Mouse (Mus musculus) hindbrain, embryonic 13.5 days (tissue): ENCODE measurements around the gene Prnp. TPM values are rescaled to one million over a fixed set of nuclear protein-coding genes. Genes with fewer than 3 reads are reported as not detected.

Experiments
- ATAC-seq: fragments of 200-750 bp; cut with Nextera tagmentation; 2 replicates; pipeline ENCODE4 v1.8.0; 2017; ENCODE audit warnings: moderate TSS enrichment; ENCODE audit not compliant: low FRiP score
- H3K27ac ChIP-seq: fragments of 300-500 bp; sonication (generic); 2 replicates; pipeline ENCODE4 v1.5.1; 2015; ENCODE audit warnings: inconsistent platforms, mild to moderate bottlenecking, moderate library complexity
- H3K27me3 ChIP-seq: fragments of 300-500 bp; sonication (generic); 2 replicates; pipeline ENCODE4 v1.6.1; 2015; ENCODE audit warnings: mild to moderate bottlenecking, inconsistent platforms
- H3K36me3 ChIP-seq: fragments of 300-500 bp; sonication (generic); 2 replicates; pipeline ENCODE4 v1.6.1; 2015; ENCODE audit warnings: mild to moderate bottlenecking, inconsistent platforms
- H3K4me1 ChIP-seq: fragments of 300-500 bp; sonication (generic); replicated peaks from 2 replicates; pipeline ENCODE4 v1.6.1; 2015; ENCODE audit warnings: inconsistent platforms
- H3K4me2 ChIP-seq: fragments of 300-500 bp; sonication (generic); 2 replicates; pipeline ENCODE4 v1.6.1; 2015; ENCODE audit warnings: inconsistent platforms, mild to moderate bottlenecking, moderate library complexity
- H3K4me3 ChIP-seq: fragments of 300-500 bp; sonication (generic); 2 replicates; pipeline ENCODE4 v1.5.1; 2015; ENCODE audit warnings: mild to moderate bottlenecking, inconsistent platforms
- H3K9ac ChIP-seq: fragments of 300-500 bp; sonication (generic); 2 replicates; pipeline ENCODE4 v1.6.1; 2015; ENCODE audit warnings: mild to moderate bottlenecking, inconsistent platforms
- H3K9me3 ChIP-seq: fragments of 300-500 bp; sonication (generic); 2 replicates; pipeline ENCODE4 v1.6.1; 2016; ENCODE audit warnings: inconsistent platforms
- WGBS: fragments of 180-500 bp; shearing (Covaris S2); methylation state at CpG from one replicate; pipeline ENCODE4 v1.1.7; 2015; 5-methylcytosine and 5-hydroxymethylcytosine counted together
- polyA plus RNA-seq: library from polyadenylated mRNA; unstranded; fragments of >200 nt; fragmentation: Nextera tagmentation; extraction: Ambion mirVana; gene quantifications from 2 replicates; pipeline ENCODE4 v1.2.1, GENCODE M21; 2015

Gene Prnp
- polyA plus RNA-seq, 1 experiment from 2014 or later, result 113 TPM

DNA sequence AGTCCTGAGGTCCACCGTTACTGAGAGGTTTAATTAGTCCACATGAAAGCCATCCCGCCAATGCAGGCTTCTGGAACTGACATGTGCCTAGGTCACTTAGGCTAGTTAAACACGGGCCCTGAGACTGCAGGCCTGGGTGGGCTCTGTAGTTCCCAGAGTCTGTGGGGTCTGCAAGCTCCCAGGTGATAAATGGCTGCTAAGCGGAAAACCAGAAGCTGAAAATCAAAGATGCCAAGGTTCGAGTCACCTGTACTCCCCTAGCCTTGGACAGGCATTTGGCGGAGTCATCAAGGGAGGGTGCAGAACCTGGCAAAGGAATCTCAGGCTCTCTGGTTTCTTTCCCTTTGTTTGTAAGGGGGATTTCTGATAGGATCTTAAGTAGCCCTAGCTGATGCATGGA is 31.8 kb downstream of the Prnp start:
- Histone ChIP-seq H3K27ac (no peak overlapping the region), H3K9ac (no peak overlapping the region), H3K27me3 (no peaks in the 10 kb centered on the region), H3K36me3 (peaks cover 18% of the 10 kb centered on the region), H3K4me2 (no peak overlapping the region), H3K4me1 (no peaks in the 10 kb centered on the region), H3K9me3 (no peaks in the 10 kb centered on the region), H3K4me3 (no peak overlapping the region)
- WGBS, result 77% methylated on average over 6 of the region's 6 CpGs
- no peak for ATAC-seq

GRCm38 (mm10) chr2:131944370-131944769 is 34.6 kb downstream of the Prnp start:
- no peaks in the 10 kb centered on the region for H3K4me1 ChIP-seq
- no peaks in the 10 kb centered on the region for H3K27me3 ChIP-seq
- H3K9me3 ChIP-seq, result no peaks in the 10 kb centered on the region
- ATAC-seq, result no peak
- no peaks in the 10 kb centered on the region for H3K36me3 ChIP-seq
- H3K4me2 ChIP-seq, result no peak overlapping the region
- H3K4me3 ChIP-seq, result no peak overlapping the region
- 31% methylated on average over 1 of the region's 1 CpGs for WGBS
- no peak overlapping the region for H3K27ac ChIP-seq
- no peak overlapping the region for H3K9ac ChIP-seq

DNA sequence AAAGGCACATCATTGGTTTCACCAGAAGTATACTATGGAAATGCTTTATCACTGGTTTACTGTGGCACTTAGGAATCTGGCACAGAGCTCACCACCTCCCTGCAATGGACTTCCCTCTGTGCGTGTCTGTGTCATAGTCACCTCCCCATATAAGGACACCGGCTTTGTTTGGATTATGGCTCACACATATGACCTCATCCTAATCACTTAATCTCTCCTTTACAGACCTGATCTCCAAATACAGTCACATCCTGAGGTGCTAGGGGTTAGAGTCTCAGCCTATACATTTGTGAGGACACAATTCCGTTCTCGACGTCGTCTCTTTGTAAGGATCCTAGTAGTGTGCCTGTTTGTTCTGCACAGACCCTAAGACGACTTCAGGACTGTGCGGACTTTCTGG is 35.5 kb downstream of the Prnp start:
- no peak for ATAC-seq
- Histone ChIP-seq H3K4me3 (no peak overlapping the region), H3K36me3 (no peaks in the 10 kb centered on the region), H3K27me3 (0 out of 2 replicates have a peak, but pooled peaks cover 1% of the 10 kb centered on the region), H3K4me1 (no peaks in the 10 kb centered on the region), H3K9me3 (no peaks in the 10 kb centered on the region), H3K9ac (no peak overlapping the region), H3K27ac (no peak overlapping the region), H3K4me2 (no peak overlapping the region)
- 89% methylated on average over 8 of the region's 8 CpGs for WGBS

DNA sequence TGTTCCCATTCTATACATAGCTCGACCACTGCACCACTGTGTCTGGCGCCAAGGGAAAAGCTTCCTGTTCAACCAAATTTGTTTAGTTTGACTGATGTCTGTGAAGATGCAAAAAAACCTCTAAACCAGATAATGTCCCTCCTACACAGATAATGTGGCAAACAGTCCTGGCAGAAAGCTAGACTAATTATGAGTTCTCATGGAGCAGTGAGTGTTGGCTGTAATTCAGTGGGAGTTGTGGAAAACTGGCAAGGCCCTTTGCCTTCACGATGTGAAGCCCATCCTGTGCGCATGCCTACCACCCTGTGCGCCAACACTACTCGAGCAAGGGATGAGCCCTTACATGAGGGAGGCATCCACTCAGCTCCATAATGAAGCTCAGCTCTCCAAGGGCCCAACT is 36.0 kb downstream of the Prnp start:
- WGBS, result 89% methylated on average over 6 of the region's 6 CpGs
- no peaks in the 10 kb centered on the region for H3K36me3 ChIP-seq

GRCm38 (mm10) chr2:131946351-131946750 is 36.6 kb downstream of the Prnp start:
- ATAC-seq, result no peak
- Histone ChIP-seq H3K36me3 (no peaks in the 10 kb centered on the region), H3K9me3 (no peaks in the 10 kb centered on the region), H3K4me3 (no peak overlapping the region), H3K4me2 (no peak overlapping the region), H3K4me1 (0 out of 2 replicates have a peak, but pooled peaks cover 5% of the 10 kb centered on the region), H3K9ac (no peak overlapping the region), H3K27ac (no peak overlapping the region), H3K27me3 (peaks cover 8% of the 10 kb centered on the region; the same call in 1 of the 2 replicates)
- WGBS, result 93% methylated on average over 16 of the region's 16 CpGs

More for the DNA sequence above, 36.0 kb downstream of the Prnp start:
- Histone ChIP-seq H3K9me3 (no peaks in the 10 kb centered on the region), H3K4me2 (no peak overlapping the region), H3K9ac (no peak overlapping the region), H3K4me1 (0 out of 2 replicates have a peak, but pooled peaks cover 4% of the 10 kb centered on the region), H3K27me3 (peaks cover 7% of the 10 kb centered on the region; the same call in 1 of the 2 replicates), H3K4me3 (no peak overlapping the region), H3K27ac (no peak overlapping the region)
- ATAC-seq, result no peak

DNA sequence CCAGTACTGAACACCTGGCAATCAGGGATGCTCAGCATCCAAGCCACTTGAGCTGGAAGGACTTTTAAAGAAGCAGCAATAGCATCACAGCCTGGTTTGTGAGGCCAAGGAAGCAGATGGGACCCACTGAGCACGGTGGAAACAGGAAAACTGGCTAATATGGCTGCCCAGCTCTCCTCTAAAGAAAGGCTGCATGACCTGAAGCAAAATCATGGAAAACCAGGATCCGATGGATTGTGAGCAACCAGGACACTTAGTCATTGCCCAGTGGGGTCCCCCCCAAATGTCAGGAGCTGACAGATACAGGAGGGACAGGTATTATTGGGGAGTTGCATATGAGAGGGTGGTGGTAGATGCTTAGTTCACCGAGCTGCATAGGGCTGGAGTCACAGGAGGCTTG is 38.4 kb downstream of the Prnp start:
- Histone ChIP-seq H3K27ac (no peak overlapping the region), H3K4me1 (peaks cover 12% of the 10 kb centered on the region), H3K9me3 (no peaks in the 10 kb centered on the region), H3K9ac (no peak overlapping the region), H3K4me2 (no peak overlapping the region), H3K36me3 (no peaks in the 10 kb centered on the region), H3K4me3 (no peak overlapping the region), H3K27me3 (peaks cover 26% of the 10 kb centered on the region)
- WGBS, result 87% methylated on average over 3 of the region's 3 CpGs
- no peak for ATAC-seq

GRCm38 (mm10) chr2:131948916-131949639 is 39.4 kb downstream of the Prnp start:
- 82% methylated on average over 11 of the region's 11 CpGs for WGBS
- Histone ChIP-seq H3K36me3 (no peaks in the 10 kb centered on the region), H3K4me1 (peaks cover 15% of the 10 kb centered on the region), H3K4me3 (no peak overlapping the region), H3K4me2 (no peak overlapping the region), H3K9ac (no peak overlapping the region), H3K9me3 (no peaks in the 10 kb centered on the region), H3K27ac (no peak overlapping the region), H3K27me3 (peaks cover 35% of the 10 kb centered on the region)
- ATAC-seq, result no peak

DNA sequence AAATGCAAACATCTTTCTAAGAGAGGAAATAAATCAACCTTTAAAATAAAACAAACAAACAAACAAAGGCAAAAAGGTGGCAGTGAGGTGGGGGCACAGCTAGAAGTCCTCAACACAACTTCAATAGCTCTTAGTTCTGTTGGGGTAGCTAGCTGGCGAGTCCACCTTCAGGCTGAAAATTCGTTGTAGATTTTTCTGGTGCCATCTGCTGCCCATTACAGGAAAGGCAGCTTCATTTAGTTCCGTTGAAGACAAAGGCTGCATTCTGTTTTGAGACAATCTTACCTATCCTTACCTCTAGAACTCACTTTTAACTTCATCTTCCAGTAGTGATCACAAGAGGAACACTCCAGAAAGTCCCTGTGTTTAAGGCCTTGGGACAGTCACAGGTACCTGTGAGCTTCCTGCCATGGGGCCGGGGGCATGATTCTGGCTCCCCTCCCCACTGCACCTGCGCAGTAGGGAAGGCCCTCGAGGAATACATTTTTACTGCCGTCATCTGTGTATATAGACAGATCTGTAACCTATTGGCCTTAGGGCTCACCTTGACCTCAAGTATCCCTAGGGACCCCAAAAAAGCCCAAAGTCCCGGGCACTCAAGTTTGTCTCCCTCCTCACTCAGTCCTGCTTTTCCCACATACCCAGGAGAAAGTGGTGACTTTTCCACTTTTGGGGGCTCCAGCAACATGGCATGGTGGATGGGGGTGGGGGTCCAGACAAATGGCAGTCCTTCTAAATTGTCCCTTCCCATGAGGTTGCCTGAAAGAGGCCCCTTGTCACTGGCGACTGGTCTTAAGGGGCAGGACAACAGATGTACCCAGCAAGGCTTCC is 40.3 kb downstream of the Prnp start:
- Histone ChIP-seq H3K27me3 (peaks cover 43% of the 10 kb centered on the region), H3K9ac (no peak overlapping the region), H3K27ac (no peak overlapping the region), H3K4me3 (no peak overlapping the region), H3K36me3 (no peaks in the 10 kb centered on the region), H3K9me3 (no peaks in the 10 kb centered on the region), H3K4me2 (0 out of 2 replicates have a peak overlapping the region, but pooled peaks have one; percentile 13), H3K4me1 (peaks cover 18% of the 10 kb centered on the region)
- peak; percentile 31 for ATAC-seq
- WGBS, result 47% methylated on average over 9 of the region's 9 CpGs

DNA sequence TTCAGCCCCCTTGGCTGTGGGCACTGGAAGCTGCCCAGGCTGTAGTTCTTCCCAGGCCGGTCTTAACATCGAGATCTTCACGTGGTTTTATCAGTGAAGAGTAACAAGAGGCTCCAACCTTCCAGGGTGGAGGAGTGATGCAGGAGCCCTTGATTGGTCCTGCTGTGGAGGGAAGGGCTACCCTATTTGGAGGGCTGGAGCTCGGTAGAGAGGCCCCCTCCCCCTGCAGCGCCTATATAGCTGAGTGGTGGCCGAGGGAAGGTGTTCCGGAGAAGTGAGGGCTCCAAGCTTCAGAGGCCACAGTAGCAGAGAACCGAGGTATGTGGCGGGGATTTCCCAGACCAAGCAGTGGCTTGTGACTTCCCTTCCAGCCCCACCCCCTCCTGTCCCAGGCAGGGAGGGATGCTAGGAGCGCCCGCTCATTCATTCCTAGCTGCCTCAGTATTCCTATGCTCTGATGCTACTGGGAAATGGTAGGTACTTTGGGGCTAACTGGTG is 40.9 kb downstream of the Prnp start, which contains the start of gene Prnd:
Gene Prnd, plus strand, starts transcription at position 264 of the 498 bp plus-strand sequence.
- no peak within 1 kb of the TSS for H3K9ac ChIP-seq
- H3K4me2 ChIP-seq, result 0 out of 2 replicates have a peak within 1 kb of the TSS, but pooled peaks have one; percentile 13
- H3K4me1 ChIP-seq, result peaks cover 24% of the 10 kb centered on the region
- no peaks in the 10 kb centered on the region for H3K36me3 ChIP-seq
- H3K4me3 ChIP-seq, result no peak within 1 kb of the TSS
- H3K27ac ChIP-seq, result no peak within 1 kb of the TSS
- ATAC-seq, result peak; percentile 21
- H3K9me3 ChIP-seq, result no peaks in the 10 kb centered on the region
- WGBS, result 14% methylated on average over 11 of the region's 11 CpGs
- H3K27me3 ChIP-seq, result peaks cover 46% of the 10 kb centered on the region

GRCm38 (mm10) chr2:131952456-131952855 is 42.7 kb downstream of the Prnp start:
- Histone ChIP-seq H3K27me3 (peaks cover 56% of the 10 kb centered on the region), H3K9ac (no peak overlapping the region), H3K9me3 (no peaks in the 10 kb centered on the region), H3K4me3 (no peak overlapping the region), H3K36me3 (no peaks in the 10 kb centered on the region), H3K4me1 (peaks cover 24% of the 10 kb centered on the region), H3K27ac (no peak overlapping the region), H3K4me2 (peak overlapping the region; percentile 44; the same call in 1 of the 2 replicates)
- WGBS, result 45% methylated on average over 2 of the region's 2 CpGs
- ATAC-seq, result no peak

DNA sequence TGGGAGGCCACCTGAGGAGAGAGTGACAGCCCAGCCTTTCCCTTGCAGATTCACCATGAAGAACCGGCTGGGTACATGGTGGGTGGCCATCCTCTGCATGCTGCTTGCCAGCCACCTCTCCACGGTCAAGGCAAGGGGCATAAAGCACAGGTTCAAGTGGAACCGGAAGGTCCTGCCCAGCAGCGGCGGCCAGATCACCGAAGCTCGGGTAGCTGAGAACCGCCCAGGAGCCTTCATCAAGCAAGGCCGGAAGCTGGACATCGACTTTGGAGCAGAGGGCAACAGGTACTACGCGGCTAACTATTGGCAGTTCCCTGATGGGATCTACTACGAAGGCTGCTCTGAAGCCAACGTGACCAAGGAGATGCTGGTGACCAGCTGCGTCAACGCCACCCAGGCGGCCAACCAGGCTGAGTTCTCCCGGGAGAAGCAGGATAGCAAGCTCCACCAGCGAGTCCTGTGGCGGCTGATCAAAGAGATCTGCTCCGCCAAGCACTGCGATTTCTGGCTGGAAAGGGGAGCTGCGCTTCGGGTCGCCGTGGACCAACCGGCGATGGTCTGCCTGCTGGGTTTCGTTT is 43.3 kb downstream of the Prnp start:
- H3K9ac ChIP-seq, result no peak overlapping the region; the same call in 1 of the 2 replicates
- H3K4me3 ChIP-seq, result peak overlapping the region; percentile 8
- H3K27ac ChIP-seq, result no peak overlapping the region
- peak overlapping the region; percentile 44 for H3K4me2 ChIP-seq
- H3K27me3 ChIP-seq, result peaks cover 57% of the 10 kb centered on the region
- no peaks in the 10 kb centered on the region for H3K36me3 ChIP-seq
- 17% methylated on average over 29 of the region's 29 CpGs for WGBS
- H3K4me1 ChIP-seq, result peaks cover 24% of the 10 kb centered on the region
- no peak for ATAC-seq
- H3K9me3 ChIP-seq, result no peaks in the 10 kb centered on the region

- H3K27me3 ChIP-seq, result peaks cover 57% of the 10 kb centered on the region
- H3K9ac ChIP-seq, result no peak overlapping the region
- H3K4me2 ChIP-seq, result 0 out of 2 replicates have a peak overlapping the region, but pooled peaks have one; percentile 44
These were observed 44.0 kb downstream of the Prnp start for GRCm38 (mm10) chr2:131953711-131954110.

More at GRCm38 (mm10) chr2:131953711-131954110, 44.0 kb downstream of the Prnp start:
- ATAC-seq, result no peak
- Histone ChIP-seq H3K27ac (no peak overlapping the region), H3K4me1 (peaks cover 24% of the 10 kb centered on the region), H3K4me3 (0 out of 2 replicates have a peak overlapping the region, but pooled peaks have one; percentile 8), H3K36me3 (no peaks in the 10 kb centered on the region), H3K9me3 (no peaks in the 10 kb centered on the region)
- WGBS, result 93% methylated on average over 4 of the region's 4 CpGs
